Mouse (Mus musculus) left cerebral cortex, adult 2 months (tissue): ENCODE data around the gene Cela2a. TPM values are rescaled to one million over a fixed set of nuclear protein-coding genes. Genes with fewer than 3 reads are reported as not detected.

Experiments used
- DNase-seq, 2 experiments: peaks; one replicate each; pipeline ENCODE4 v3.0.0; 2021 to 2022; ENCODE audit warnings: low spot score in 2 of 2, mixed read lengths in 1 of 2; ENCODE audit errors: extremely low spot score in 1 of 2
- H3K27ac ChIP-seq: fragments of 200-600 bp; 2 replicates; pipeline ENCODE4 v1.8.1; 2022
- H3K4me3 ChIP-seq: fragments of 200-600 bp; 2 replicates; pipeline ENCODE4 v1.8.1; 2022
- CTCF ChIP-seq: fragments of 200-600 bp; IDR thresholded peaks from 2 replicates; pipeline ENCODE4 v1.8.1; 2022; ENCODE audit warnings: antibody characterized with exemption, mild to moderate bottlenecking, moderate library complexity
- intact Hi-C: fragments of 180-260 bp; cut with DNase I; formaldehyde crosslinking; loops from one replicate; pipeline ENCODE4 v1.15.1; 2025
- total RNA-seq, 2 experiments: library from RNA; stranded (reverse); gene quantifications; 2 replicates each; pipeline ENCODE4 v1.2.3; 2021

Cela2a gene
- total RNA-seq, 2 experiments from 2014 or later = not detected

DNA sequence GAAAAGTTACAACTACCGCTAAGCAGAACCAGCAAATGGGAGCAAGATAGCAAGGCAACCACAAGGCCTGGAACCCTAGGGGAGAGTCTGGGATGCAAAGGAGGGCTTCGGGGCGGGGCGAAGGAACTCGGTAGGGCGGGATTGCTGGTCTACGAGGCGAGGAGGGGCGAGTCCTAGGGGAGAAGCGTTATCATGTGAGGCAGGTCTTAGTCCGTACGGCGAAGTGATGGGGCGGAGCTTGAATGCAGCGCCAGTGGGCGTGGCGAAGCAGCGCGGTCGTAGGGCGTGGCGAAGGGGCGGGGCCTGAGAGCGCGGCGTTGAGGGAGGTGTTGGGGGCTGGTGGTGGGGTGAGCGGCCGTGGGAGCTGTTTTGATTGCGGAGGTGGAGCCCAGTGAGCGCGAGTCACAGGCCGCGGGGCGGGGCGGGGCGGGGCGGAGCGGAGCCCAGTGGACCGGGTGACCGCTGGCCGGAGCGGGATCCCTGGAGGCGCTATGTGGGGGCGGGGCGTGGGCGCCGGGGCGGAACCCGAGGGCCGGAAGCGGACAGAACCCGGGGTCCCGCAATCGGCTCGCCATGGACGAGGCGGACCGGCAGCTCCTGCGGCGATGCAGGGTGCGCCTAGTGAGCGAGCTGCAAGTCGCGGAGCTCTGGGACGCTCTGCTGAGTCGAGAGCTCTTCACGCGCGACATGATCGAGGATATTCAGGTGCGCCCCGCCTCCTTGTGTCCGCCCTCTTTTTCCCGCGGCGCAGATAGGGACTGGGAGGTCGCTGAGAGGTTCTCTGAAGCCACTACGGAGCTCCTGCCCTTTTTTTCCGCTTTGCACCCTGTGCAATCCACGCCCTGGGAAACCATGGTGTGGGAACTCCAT, 32.4 kb downstream of the Cela2a start, which contains the start of gene Casp9:
Casp9 (plus strand) TSS at position 331 of the 870 bp plus-strand sequence.
- TF ChIP-seq CTCF = no peak; the same call in 1 of the 2 replicates
- H3K27ac ChIP-seq = peak within 1 kb of the TSS; percentile 96
- intact Hi-C loops = loop anchor here (2.0 kb wide), 1 partner anchor 71 kb away; the partner anchor contains the start of gene Ddi2
- H3K4me3 ChIP-seq = peak within 1 kb of the TSS; percentile 57
- DNase-seq = peak; percentile 95 to 96

GRCm38 (mm10) chr4:141792554-141793281, 33.2 kb downstream of the Cela2a start:
- intact Hi-C loops = loop anchor here (2.0 kb wide), 1 partner anchor 70 kb away; the partner anchor contains the start of gene Ddi2
- DNase-seq = no peak
- no peak for TF ChIP-seq CTCF
- Histone ChIP-seq H3K4me3 (peak overlapping the region; percentile 57), H3K27ac (peak overlapping the region; percentile 96)

DNA sequence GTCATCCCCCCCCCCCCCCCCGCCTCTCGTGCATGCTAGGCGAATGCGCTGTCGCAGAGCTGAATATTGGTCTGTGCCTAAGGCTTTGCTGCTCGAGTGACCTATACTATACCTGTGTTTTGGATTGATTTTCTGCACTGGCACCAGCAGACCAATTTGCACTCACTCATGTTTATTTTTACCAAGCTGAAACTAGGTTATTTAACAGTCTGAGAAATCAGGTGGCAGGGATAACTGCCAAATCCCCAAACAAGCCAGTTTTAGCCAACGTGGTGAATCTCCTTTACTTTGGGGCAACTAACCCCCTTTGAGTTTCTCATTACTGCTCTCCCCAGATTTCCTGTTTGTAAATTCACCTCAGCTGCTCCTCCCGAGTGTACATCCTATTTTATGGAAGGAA, 34.0 kb downstream of the Cela2a start:
- Histone ChIP-seq H3K4me3 (no peak overlapping the region), H3K27ac (peak overlapping the region; percentile 96; the same call in 1 of the 2 replicates)
- no peak for DNase-seq
- intact Hi-C loops = loop anchor here (2.0 kb wide), 1 partner anchor 69 kb away; the partner anchor contains the start of gene Ddi2
- no peak for TF ChIP-seq CTCF

DNA sequence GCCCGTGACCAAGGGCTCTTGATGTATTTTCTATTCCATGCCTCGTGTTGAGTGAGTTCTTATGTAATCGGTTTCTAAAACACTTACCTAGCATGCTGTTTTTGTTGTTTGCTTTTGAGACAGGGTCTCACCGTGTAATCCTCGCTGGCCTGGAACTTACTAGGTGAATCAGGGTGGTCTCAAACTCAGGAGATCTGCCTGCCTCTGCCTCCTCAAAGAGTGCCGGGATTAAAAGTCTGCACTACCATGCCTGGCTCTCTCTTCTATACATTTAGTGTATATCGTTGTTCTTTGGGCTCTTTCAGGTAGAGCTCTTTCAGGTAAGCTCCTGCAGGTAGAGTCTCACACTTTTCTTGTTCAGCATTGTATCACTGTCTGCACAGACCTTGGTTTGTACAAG, 34.5 kb downstream of the Cela2a start:
- DNase-seq = no peak

GRCm38 (mm10) chr4:141790524-141790990, 35.4 kb downstream of the Cela2a start, which contains the start of gene Dnajc16:
Dnajc16 (minus strand) TSS chr4:141790931.
- DNase-seq = peak; percentile 96 to 97
- intact Hi-C loops = no loop called here
- no peak; the same call in 1 of the 2 replicates for TF ChIP-seq CTCF
- H3K27ac ChIP-seq = peak within 1 kb of the TSS; percentile 95
- H3K4me3 ChIP-seq = peak within 1 kb of the TSS; percentile 87

More for the DNA sequence above, 34.5 kb downstream of the Cela2a start:
- TF ChIP-seq CTCF = no peak
- Histone ChIP-seq H3K4me3 (no peak overlapping the region), H3K27ac (no peak overlapping the region)
- intact Hi-C loops = no loop called here

GRCm38 (mm10) chr4:141789564-141790218, 36.3 kb downstream of the Cela2a start:
- H3K27ac ChIP-seq = peak overlapping the region; percentile 95
- intact Hi-C loops = no loop called here
- H3K4me3 ChIP-seq = peak overlapping the region; percentile 87
- no peak for DNase-seq
- no peak for TF ChIP-seq CTCF

DNA sequence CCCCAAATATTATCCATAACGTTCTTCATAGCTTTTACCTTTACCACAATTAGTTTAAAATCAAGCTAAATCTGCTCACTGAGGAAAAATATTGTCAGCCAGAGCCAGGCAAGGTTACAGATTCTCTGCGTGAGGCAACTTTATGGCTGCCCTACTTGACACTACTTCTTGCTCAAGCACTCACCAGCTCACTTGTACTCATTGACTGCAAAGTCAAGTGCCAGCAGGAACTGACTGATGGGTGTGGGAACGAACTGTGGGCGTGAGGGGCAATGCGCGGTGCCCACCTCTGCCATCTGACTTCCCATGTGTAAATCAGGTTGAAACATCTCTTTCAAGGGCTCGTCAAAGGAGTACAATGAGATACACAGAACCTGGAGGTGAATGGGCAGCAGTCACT, 38.5 kb downstream of the Cela2a start:
- H3K27ac ChIP-seq = no peak overlapping the region
- no peak overlapping the region for H3K4me3 ChIP-seq
- TF ChIP-seq CTCF = no peak
- intact Hi-C loops = no loop called here
- no peak for DNase-seq

DNA sequence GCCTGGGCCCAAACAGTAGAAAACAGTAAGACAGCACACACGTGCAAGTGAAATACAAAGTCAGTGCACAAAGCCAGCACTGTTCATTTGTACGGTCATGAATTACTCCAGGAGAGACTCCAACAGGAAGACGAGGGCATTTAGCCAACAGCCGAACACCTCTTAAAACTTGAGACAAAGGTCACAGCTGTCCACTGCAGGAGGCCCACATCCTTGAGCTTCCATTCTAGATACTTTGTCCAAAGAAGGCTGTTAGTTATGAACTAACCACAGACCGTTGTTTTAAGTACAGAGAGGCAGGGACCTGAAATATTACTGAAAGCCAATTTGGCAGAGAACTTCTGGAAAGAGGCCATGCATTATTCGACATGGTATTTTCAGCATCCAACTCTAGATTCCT, 38.9 kb downstream of the Cela2a start:
- Histone ChIP-seq H3K27ac (no peak overlapping the region), H3K4me3 (no peak overlapping the region)
- no peak for DNase-seq
- TF ChIP-seq CTCF = no peak
- intact Hi-C loops = no loop called here

GRCm38 (mm10) chr4:141786141-141786540, 39.8 kb downstream of the Cela2a start:
- no peak for DNase-seq
- H3K27ac ChIP-seq = no peak overlapping the region
- no peak for TF ChIP-seq CTCF
- H3K4me3 ChIP-seq = no peak overlapping the region
- intact Hi-C loops = no loop called here

GRCm38 (mm10) chr4:141784835-141785234, 41.1 kb downstream of the Cela2a start:
- Histone ChIP-seq H3K27ac (peak overlapping the region; percentile 59), H3K4me3 (no peak overlapping the region)
- DNase-seq = no peak
- intact Hi-C loops = no loop called here
- TF ChIP-seq CTCF = no peak; the same call in 1 of the 2 replicates
